Mouse (Mus musculus): ENCODE results near the gene Mrgpra9. TPM values are rescaled to one million over a fixed set of nuclear protein-coding genes. Genes with fewer than 3 reads are reported as not detected.
"Not testable (repeated sequence)": the region's sequence is repeated elsewhere in the genome, so short reads cannot be mapped to it uniquely, and the experiment has no call there.

Gene Mrgpra9
- not detected in 2 replicates for polyA plus RNA-seq (2016; fragmentation: Nextera tagmentation; extraction: Ambion mirVana)

DNA sequence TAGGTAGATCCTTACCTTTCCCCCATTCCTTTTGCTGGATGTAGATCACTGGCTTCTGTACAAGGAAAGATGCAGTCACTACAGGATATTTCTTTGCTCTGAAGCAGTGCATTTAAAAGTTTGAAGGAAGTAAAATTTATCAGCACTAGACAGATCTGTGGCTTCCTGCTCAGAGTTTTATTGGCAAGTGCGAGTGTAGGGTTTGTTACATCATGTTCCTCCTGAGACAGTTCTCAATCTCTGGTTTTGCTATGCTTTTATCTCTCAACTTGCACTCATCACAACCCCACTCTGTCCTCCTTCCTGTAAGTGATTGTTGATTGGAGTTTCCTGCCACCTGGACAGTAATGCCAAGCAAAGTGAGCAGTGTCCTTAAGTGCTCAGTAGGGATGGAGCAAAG is at the start of gene Mrgpra9:
Gene Mrgpra9 (minus strand): TSS at position 79 of the 400 bp plus-strand sequence.
- 68% methylated on average over 1 of the region's 1 CpGs for WGBS
- Histone ChIP-seq H3K27me3 (no peaks in the 10 kb centered on the region), H3K27ac (no peak within 1 kb of the TSS), H3K4me3 (replicated peaks) (no peak within 1 kb of the TSS), H3K36me3 (no peaks in the 10 kb centered on the region), H3K9ac (replicated peaks) (no peak within 1 kb of the TSS), H3K4me1 (replicated peaks) (no peaks in the 10 kb centered on the region), H3K4me2 (no peak within 1 kb of the TSS), H3K9me3 (0 out of 2 replicates have a peak, but pooled peaks cover 3% of the 10 kb centered on the region)
- no peak for ATAC-seq (ENCODE audit: insufficient number of reproducible peaks, insufficient read depth, low FRiP score, low TSS enrichment, low read depth)

DNA sequence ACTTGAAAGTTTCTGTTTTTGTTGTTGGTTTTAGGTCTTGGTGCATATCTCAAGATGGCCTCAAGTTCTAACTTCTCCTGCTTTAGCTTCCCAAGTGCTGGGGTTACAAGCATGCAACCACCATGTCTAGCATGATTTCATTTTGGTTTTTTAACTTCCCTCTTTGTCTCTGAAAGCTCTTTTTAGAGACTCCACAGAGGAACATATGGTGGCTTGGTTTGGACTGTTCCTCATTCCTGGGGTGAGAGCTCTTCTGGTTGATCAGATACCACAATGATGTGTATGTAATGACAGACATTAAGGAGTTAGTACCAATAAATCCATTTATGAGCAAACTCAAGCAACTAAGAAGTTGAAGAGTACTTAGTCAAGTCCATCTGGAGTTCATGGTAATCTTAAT is 47.0 kb upstream of the Mrgpra9 start:
- H3K4me3 ChIP-seq (replicated peaks); H3K4me2 ChIP-seq; H3K9ac ChIP-seq (replicated peaks); ATAC-seq (ENCODE audit: insufficient number of reproducible peaks, insufficient read depth, low FRiP score, low TSS enrichment, low read depth); H3K9me3 ChIP-seq; H3K27ac ChIP-seq; H3K4me1 ChIP-seq (replicated peaks); H3K27me3 ChIP-seq; H3K36me3 ChIP-seq: not testable (repeated sequence)

DNA sequence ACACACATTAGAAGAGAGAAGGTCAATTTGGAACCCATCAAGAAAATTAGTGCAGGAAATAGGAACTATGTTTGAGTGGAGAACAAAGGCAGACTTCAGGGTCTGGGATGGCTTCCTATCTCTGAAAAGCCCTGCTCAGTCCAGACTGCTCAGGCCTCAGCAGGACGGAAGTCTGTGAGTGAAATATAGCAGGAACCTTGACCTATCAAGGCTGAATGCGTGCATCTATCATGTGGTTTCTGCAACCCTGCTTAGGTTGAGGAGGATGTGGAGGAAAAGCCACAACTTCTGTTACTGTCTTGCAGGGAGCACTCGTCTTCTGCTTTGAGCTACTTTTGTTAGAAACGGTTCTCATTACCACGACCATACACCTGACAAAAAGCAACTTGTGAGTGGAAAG is 18.9 kb upstream of the Mrgpra9 start:
- ATAC-seq (ENCODE audit: insufficient number of reproducible peaks, insufficient read depth, low FRiP score, low TSS enrichment, low read depth); H3K4me2 ChIP-seq; H3K27ac ChIP-seq; H3K9ac ChIP-seq (replicated peaks); H3K4me3 ChIP-seq (replicated peaks); H3K4me1 ChIP-seq (replicated peaks); H3K36me3 ChIP-seq; H3K27me3 ChIP-seq: not testable (repeated sequence)
- 90% methylated on average over 5 of the region's 5 CpGs for WGBS
- peaks cover 11% of the 10 kb centered on the region; the same call in 1 of the 2 replicates for H3K9me3 ChIP-seq

DNA sequence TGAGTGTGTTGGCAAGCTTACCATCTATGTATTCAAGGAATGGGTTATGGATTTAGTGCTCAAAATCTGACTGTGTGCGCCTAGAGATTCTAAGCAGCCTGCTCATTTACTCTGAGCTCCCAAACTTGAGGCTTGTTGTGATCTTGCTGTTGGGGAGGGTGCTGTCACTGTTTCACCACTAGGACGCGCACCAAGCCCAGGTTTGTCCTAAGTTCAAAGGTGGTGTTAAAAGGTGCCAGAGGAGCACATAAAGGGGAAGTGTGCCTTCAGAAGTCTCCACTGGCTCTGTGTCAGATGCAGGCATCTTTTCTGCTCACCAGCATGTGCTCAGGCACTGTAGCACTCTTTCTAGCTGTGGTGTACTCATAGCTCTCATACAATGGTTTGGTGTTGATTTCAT is 8.0 kb downstream of the Mrgpra9 start:
- H3K4me2 ChIP-seq = no peak overlapping the region
- no peak overlapping the region for H3K4me3 ChIP-seq (replicated peaks)
- H3K36me3 ChIP-seq = no peaks in the 10 kb centered on the region
- H3K27me3 ChIP-seq = no peaks in the 10 kb centered on the region
- no peak overlapping the region for H3K27ac ChIP-seq
- WGBS = 58% methylated on average over 3 of the region's 3 CpGs
- H3K4me1 ChIP-seq (replicated peaks) = no peaks in the 10 kb centered on the region
- no peak overlapping the region for H3K9ac ChIP-seq (replicated peaks)
- no peak for ATAC-seq (ENCODE audit: insufficient number of reproducible peaks, insufficient read depth, low FRiP score, low TSS enrichment, low read depth)
- 0 out of 2 replicates have a peak, but pooled peaks cover 6% of the 10 kb centered on the region for H3K9me3 ChIP-seq

DNA sequence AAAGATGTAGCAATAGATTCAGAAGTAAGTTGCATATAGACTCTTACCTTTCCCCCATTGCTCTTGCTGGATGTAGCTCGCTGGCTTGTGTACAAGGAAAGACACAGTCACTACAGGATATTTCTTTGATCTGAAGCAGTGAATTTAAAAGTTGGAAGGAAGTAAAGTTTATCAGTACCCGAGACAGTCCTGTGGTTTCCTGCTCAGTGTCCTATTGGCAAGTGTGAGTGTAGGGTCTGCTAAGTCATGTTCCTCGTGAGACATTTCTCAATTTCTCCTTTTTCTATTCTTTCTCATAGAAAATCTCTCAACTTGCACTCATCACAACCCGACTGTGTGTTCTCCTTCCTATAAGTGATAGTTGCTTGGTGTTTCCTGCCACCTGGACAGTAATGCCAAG is 47.8 kb downstream of the Mrgpra9 start, which contains the start of gene Mrgpra6:
Gene Mrgpra6 (minus strand): TSS at position 91 of the 400 bp plus-strand sequence.
- Histone ChIP-seq H3K9ac (replicated peaks) (no peak within 1 kb of the TSS), H3K9me3 (no peaks in the 10 kb centered on the region), H3K4me2 (no peak within 1 kb of the TSS), H3K27me3 (no peaks in the 10 kb centered on the region), H3K27ac (no peak within 1 kb of the TSS), H3K4me3 (replicated peaks) (no peak within 1 kb of the TSS), H3K36me3 (no peaks in the 10 kb centered on the region), H3K4me1 (replicated peaks) (no peaks in the 10 kb centered on the region)
- no peak for ATAC-seq (ENCODE audit: insufficient number of reproducible peaks, insufficient read depth, low FRiP score, low TSS enrichment, low read depth)
- WGBS = 65% methylated on average over 4 of the region's 4 CpGs

DNA sequence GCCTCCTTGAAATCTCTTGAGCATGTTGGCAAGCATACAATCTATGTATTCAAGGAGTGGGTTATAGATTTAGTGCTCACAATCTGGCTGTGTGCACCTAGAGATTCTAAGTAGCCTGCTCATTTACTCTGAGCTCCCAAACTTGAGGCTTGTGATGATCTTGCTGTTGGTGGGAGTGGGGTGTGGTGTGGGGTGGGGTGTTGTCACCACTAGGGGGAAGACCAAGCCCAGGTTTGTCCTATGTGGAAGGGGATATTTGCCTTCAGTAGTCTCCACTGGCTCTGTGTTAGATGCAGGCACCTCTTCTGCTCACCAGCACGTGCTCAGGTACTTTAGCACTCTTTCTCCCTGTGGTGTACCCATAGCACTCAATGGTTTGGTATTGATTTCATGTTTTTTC is 57.4 kb downstream of the Mrgpra9 start:
- Histone ChIP-seq H3K9me3 (peaks cover 7% of the 10 kb centered on the region; the same call in 1 of the 2 replicates), H3K9ac (replicated peaks) (no peak overlapping the region), H3K27me3 (no peaks in the 10 kb centered on the region), H3K4me2 (no peak overlapping the region), H3K27ac (no peak overlapping the region), H3K4me3 (replicated peaks) (no peak overlapping the region), H3K36me3 (no peaks in the 10 kb centered on the region), H3K4me1 (replicated peaks) (no peaks in the 10 kb centered on the region)
- WGBS = 56% methylated on average over 1 of the region's 1 CpGs
- no peak for ATAC-seq (ENCODE audit: insufficient number of reproducible peaks, insufficient read depth, low FRiP score, low TSS enrichment, low read depth)

Other genes with a start within 250 kb of the Mrgpra9 start
- gene Spty2d1, start 244.4 kb downstream of the Mrgpra9 start, polyA plus RNA-seq (2016; fragmentation: Nextera tagmentation; extraction: Ambion mirVana) = 17.3 and 17.5 TPM in 2 replicates
- gene Tmem86a, start 202.2 kb downstream of the Mrgpra9 start, polyA plus RNA-seq (2016; fragmentation: Nextera tagmentation; extraction: Ambion mirVana) = 19.4 and 19.5 TPM in 2 replicates
- 0.22 and 0.44 TPM in 2 replicates for gene Ptpn5, start 119.2 kb downstream of the Mrgpra9 start, polyA plus RNA-seq (2016; fragmentation: Nextera tagmentation; extraction: Ambion mirVana)
- gene Mrgpra6, start 47.9 kb downstream of the Mrgpra9 start, polyA plus RNA-seq (2016; fragmentation: Nextera tagmentation; extraction: Ambion mirVana) = not detected in 2 replicates
- not detected in 2 replicates for gene Mrgpra1, start 101.4 kb upstream of the Mrgpra9 start, polyA plus RNA-seq (2016; fragmentation: Nextera tagmentation; extraction: Ambion mirVana)
- not detected in 2 replicates for gene Mrgpra2a, start 199.3 kb upstream of the Mrgpra9 start, polyA plus RNA-seq (2016; fragmentation: Nextera tagmentation; extraction: Ambion mirVana)

All from limb, embryonic 12.5 days (tissue).